Mouse (Mus musculus): ENCODE results near the gene Gm17304.

DNA sequence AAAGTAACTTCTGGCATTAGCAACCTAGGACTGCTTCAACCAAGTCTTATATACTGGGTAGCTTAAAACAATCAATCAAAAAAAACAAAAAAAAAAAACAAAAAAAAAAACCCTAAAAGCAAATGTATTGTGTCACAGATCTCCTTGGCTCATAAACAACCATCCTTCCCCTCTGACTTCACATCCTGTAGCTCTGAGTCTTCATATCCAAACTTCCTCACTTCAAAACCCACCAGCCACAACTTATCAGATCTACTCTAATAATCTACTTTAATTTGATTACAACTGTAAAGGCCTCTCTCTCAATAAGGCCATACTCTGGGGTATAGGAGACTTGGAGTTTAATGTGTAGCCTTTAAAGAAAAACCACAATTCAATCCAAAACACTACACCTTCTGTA lies 41.1 kb downstream of the Gm17304 start:
- TF ChIP-seq CTCF (IDR thresholded peaks at IDR 0.05; ENCODE audit: low read depth, low read length) (no peak), POLR2A (IDR thresholded peaks at IDR 0.05; ENCODE audit: borderline replicate concordance, low read depth, low read length) (no peak)

Measured in bone marrow macrophage, adult 2 months (primary cell).